Mouse (Mus musculus) adipocyte (in vitro differentiated cells): ENCODE measurements at regions not wholly inside any gene's neighbourhood (a gene's known extent, or its start where the extent isn't known, plus 50 kb on each side); places are given as distances from the start of the nearest gene placed in this dataset.

Source experiments
- DNase-seq: peaks from one replicate; pipeline ENCODE4 v3.0.0-alpha.2; 2016; ENCODE audit warnings: low spot score

GRCm38 (mm10) chr2:133438018-133438417 is 113.9 kb upstream of the Bmp2 start:
- DNase-seq: no peak

- DNase-seq: no peak
These were observed 108.9 kb upstream of the Bmp2 start for GRCm38 (mm10) chr2:133443024-133443423.

GRCm38 (mm10) chr2:133443490-133443889 is 108.5 kb upstream of the Bmp2 start:
- DNase-seq: no peak

- DNase-seq: no peak
These were observed 99.0 kb upstream of the Bmp2 start for GRCm38 (mm10) chr2:133452947-133453346.

- no peak for DNase-seq
These were observed 96.3 kb upstream of the Bmp2 start for GRCm38 (mm10) chr2:133455484-133456170.

GRCm38 (mm10) chr2:133456785-133457184 is 95.2 kb upstream of the Bmp2 start:
- no peak for DNase-seq

- DNase-seq: no peak
These were observed 93.2 kb upstream of the Bmp2 start for GRCm38 (mm10) chr2:133458735-133459134.

- no peak for DNase-seq
These were observed 91.1 kb upstream of the Bmp2 start for GRCm38 (mm10) chr2:133460814-133461213.

- DNase-seq: no peak
These were observed 89.6 kb upstream of the Bmp2 start for GRCm38 (mm10) chr2:133462378-133462777.

GRCm38 (mm10) chr2:133467170-133468168 is 84.5 kb upstream of the Bmp2 start:
- DNase-seq: no peak

- DNase-seq: no peak
These were observed 78.8 kb upstream of the Bmp2 start for GRCm38 (mm10) chr2:133472966-133473744.

- no peak for DNase-seq
These were observed 77.8 kb upstream of the Bmp2 start for GRCm38 (mm10) chr2:133474174-133474573.

GRCm38 (mm10) chr2:133480870-133481269 is 71.1 kb upstream of the Bmp2 start:
- no peak for DNase-seq

- no peak for DNase-seq
These were observed 70.7 kb upstream of the Bmp2 start for GRCm38 (mm10) chr2:133481305-133481704.

- DNase-seq: no peak
These were observed 70.2 kb upstream of the Bmp2 start for GRCm38 (mm10) chr2:133481785-133482184.

GRCm38 (mm10) chr2:133495443-133495842 is 56.5 kb upstream of the Bmp2 start:
- DNase-seq: no peak

GRCm38 (mm10) chr2:133496389-133496788 is 55.6 kb upstream of the Bmp2 start:
- no peak for DNase-seq

GRCm38 (mm10) chr2:133497071-133497470 is 54.9 kb upstream of the Bmp2 start:
- DNase-seq: no peak

- no peak for DNase-seq
These were observed 54.3 kb upstream of the Bmp2 start for GRCm38 (mm10) chr2:133497541-133498185.

- no peak for DNase-seq
These were observed 53.8 kb upstream of the Bmp2 start for GRCm38 (mm10) chr2:133498186-133498571.

GRCm38 (mm10) chr2:133498717-133499143 is 53.2 kb upstream of the Bmp2 start:
- DNase-seq: no peak

- no peak for DNase-seq
These were observed 52.1 kb upstream of the Bmp2 start for GRCm38 (mm10) chr2:133499904-133500303.
